Mouse (Mus musculus) gastrocnemius, postnatal 36 days (tissue): ENCODE measurements around the gene Mast2. TPM values are rescaled to one million over a fixed set of nuclear protein-coding genes. Genes with fewer than 3 reads are reported as not detected.
A peak's percentile ranks its signal among the peaks of the same experiment; 100 is the strongest.

ENCODE experiments used
- DNase-seq, 2 experiments: peaks; one replicate each; pipeline ENCODE4 v3.0.0; 2022
- intact Hi-C: fragments of 180-260 bp; cut with DNase I; formaldehyde crosslinking; loops from one replicate; pipeline ENCODE4 v1.15.1; 2025
- long read RNA-seq, 2 experiments: library from polyadenylated mRNA; stranded (forward); transcript quantifications; one replicate each; pipeline ENCODE4 v2.0.0; 2021
- total RNA-seq, 2 experiments: library from RNA; stranded (reverse); gene quantifications; 2 replicates each; pipeline ENCODE4 v1.2.3; 2021

Gene Mast2
- 10 to 100 TPM; 81.2 to 85.0 TPM for total RNA-seq
- long read RNA-seq, experiment 1, full-length matches to known transcripts: 1 of 48 reads
- long read RNA-seq, experiment 1, partial matches to known transcripts: 4 of 48 reads
- long read RNA-seq, experiment 1, other reads (novel, unspliced or antisense): 43 of 48 reads
- long read RNA-seq, experiment 2, full-length matches to known transcripts: 2 of 67 reads
- long read RNA-seq, experiment 2, partial matches to known transcripts: 14 of 67 reads
- long read RNA-seq, experiment 2, other reads (novel, unspliced or antisense): 51 of 67 reads

- peak; percentile 62 to 74 for DNase-seq
- intact Hi-C loops: loop anchor here (5.0 kb wide), 1 partner anchor 43 kb away; the partner anchor contains the start of gene Ipp
Observed at GRCm38 (mm10) chr4:116464126-116464981, at the start of gene Mast2. Gene Mast2 (minus strand): TSS chr4:116464183.

- DNase-seq: peak; percentile 87 to 89
- intact Hi-C loops: loop anchor here (5.0 kb wide), 1 partner anchor 45 kb away; the partner anchor contains the start of gene Mast2
Observed at GRCm38 (mm10) chr4:116507425-116508218, 43.6 kb upstream of the Mast2 start, which contains the start of gene Ipp. Gene Ipp (plus strand): TSS chr4:116507549.

GRCm38 (mm10) chr4:116506886-116507424, 43.0 kb upstream of the Mast2 start:
- DNase-seq: no peak
- intact Hi-C loops: loop anchor here (5.0 kb wide), 1 partner anchor 45 kb away; the partner anchor contains the start of gene Mast2

GRCm38 (mm10) chr4:116499978-116500377, 36.0 kb upstream of the Mast2 start:
- DNase-seq: no peak
- intact Hi-C loops: no loop called here

GRCm38 (mm10) chr4:116493646-116494045, 29.7 kb upstream of the Mast2 start:
- no peak for DNase-seq
- intact Hi-C loops: no loop called here

- intact Hi-C loops: no loop called here
Observed at GRCm38 (mm10) chr4:116492460-116492859, 28.5 kb upstream of the Mast2 start.

GRCm38 (mm10) chr4:116491886-116492285, 27.9 kb upstream of the Mast2 start:
- intact Hi-C loops: no loop called here
- no peak for DNase-seq

More at GRCm38 (mm10) chr4:116492460-116492859, 28.5 kb upstream of the Mast2 start:
- no peak for DNase-seq

- intact Hi-C loops: no loop called here
- DNase-seq: no peak
Observed at GRCm38 (mm10) chr4:116491119-116491536, 27.1 kb upstream of the Mast2 start.

- DNase-seq: no peak
- intact Hi-C loops: no loop called here
Observed at GRCm38 (mm10) chr4:116483476-116483875, 19.5 kb upstream of the Mast2 start.

- DNase-seq: no peak
- intact Hi-C loops: no loop called here
Observed at GRCm38 (mm10) chr4:116481322-116481721, 17.3 kb upstream of the Mast2 start.

GRCm38 (mm10) chr4:116463231-116464125, 505 bp downstream of the Mast2 start:
- peak; percentile 27 to 47 for DNase-seq
- intact Hi-C loops: loop anchor here (5.0 kb wide), 1 partner anchor 44 kb away; the partner anchor contains the start of gene Ipp

- intact Hi-C loops: loop anchor here (5.0 kb wide), 1 partner anchor 45 kb away; the partner anchor contains the start of gene Ipp
- no peak for DNase-seq
Observed at GRCm38 (mm10) chr4:116461943-116462342, 2.0 kb downstream of the Mast2 start.

GRCm38 (mm10) chr4:116451553-116451952, 12.4 kb downstream of the Mast2 start:
- DNase-seq: no peak
- intact Hi-C loops: no loop called here

- intact Hi-C loops: no loop called here
- DNase-seq: no peak
Observed at GRCm38 (mm10) chr4:116449951-116450350, 14.0 kb downstream of the Mast2 start.

GRCm38 (mm10) chr4:116448673-116449072, 15.3 kb downstream of the Mast2 start:
- intact Hi-C loops: no loop called here
- peak in 1 of 2 experiments; percentile 39 for DNase-seq

GRCm38 (mm10) chr4:116439383-116439782, 24.6 kb downstream of the Mast2 start:
- no peak for DNase-seq
- intact Hi-C loops: no loop called here

GRCm38 (mm10) chr4:116438561-116438960, 25.4 kb downstream of the Mast2 start:
- intact Hi-C loops: no loop called here
- DNase-seq: no peak

GRCm38 (mm10) chr4:116435626-116436025, 28.4 kb downstream of the Mast2 start:
- no peak for DNase-seq
- intact Hi-C loops: no loop called here

GRCm38 (mm10) chr4:116422186-116422585, 41.8 kb downstream of the Mast2 start:
- DNase-seq: no peak
- intact Hi-C loops: no loop called here
